Mouse (Mus musculus) central nervous system, embryonic 11.5 days (tissue): ENCODE measurements around the gene Tas2r131. TPM values are rescaled to one million over a fixed set of nuclear protein-coding genes. Genes with fewer than 3 reads are reported as not detected.

Experiments
- polyA plus RNA-seq: library from polyadenylated mRNA; depleted of rRNA; stranded (reverse); fragments of >200 nt; gene quantifications from 2 replicates; pipeline ENCODE4 v1.2.3, GENCODE M21; 2012; rRNA removed

Gene Tas2r131
- not detected in 2 replicates for polyA plus RNA-seq

GRCm38 (mm10) chr6:132957819-132958218 lies at the start of gene Tas2r131:
TSS of gene Tas2r131 (minus strand) at chr6:132957919.

GRCm38 (mm10) chr6:132980865-132981264 lies 23.1 kb upstream of the Tas2r131 start, which contains the start of gene Tas2r109:
TSS of gene Tas2r109 (minus strand) at chr6:132980965.

DNA sequence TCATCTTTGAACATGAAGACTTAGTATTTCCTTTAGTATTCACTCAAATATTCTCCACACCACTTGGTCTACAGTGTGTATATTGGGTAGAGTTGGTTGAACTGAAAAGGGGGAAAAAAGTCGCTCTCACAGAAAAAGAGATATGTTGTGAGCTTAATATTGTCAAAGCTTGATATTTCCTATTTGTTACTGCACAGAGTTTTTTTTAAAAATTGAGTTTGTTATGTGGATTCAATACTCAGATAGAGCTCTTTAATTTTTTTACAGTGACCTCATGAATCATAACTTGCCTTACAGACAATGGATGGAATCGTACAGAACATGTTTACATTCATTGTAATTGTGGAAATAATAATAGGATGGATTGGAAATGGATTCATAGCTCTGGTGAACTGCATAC lies 6.9 kb downstream of the Tas2r131 start, which contains the start of gene Tas2r129:
Tas2r129 (plus strand) TSS at position 301 of the 400 bp plus-strand sequence.

GRCm38 (mm10) chr6:132909351-132909750 lies 48.4 kb downstream of the Tas2r131 start, which contains the start of gene Tas2r125:
TSS of gene Tas2r125 (plus strand) at chr6:132909651.

Other genes with a start within 250 kb of the Tas2r131 start
- not detected in 2 replicates for gene Tas2r122, start 246.0 kb downstream of the Tas2r131 start, polyA plus RNA-seq
- gene Tas2r115, start 219.9 kb downstream of the Tas2r131 start, polyA plus RNA-seq = not detected in 2 replicates
- gene Tas2r124, start 203.2 kb downstream of the Tas2r131 start, polyA plus RNA-seq = not detected in 2 replicates
- not detected in 2 replicates for gene Tas2r102, start 195.8 kb downstream of the Tas2r131 start, polyA plus RNA-seq
- gene Tas2r136, start 179.8 kb downstream of the Tas2r131 start, polyA plus RNA-seq = not detected in 2 replicates
- gene Tas2r117, start 155.1 kb downstream of the Tas2r131 start, polyA plus RNA-seq = not detected in 2 replicates
- not detected in 2 replicates for gene Tas2r123, start 110.8 kb downstream of the Tas2r131 start, polyA plus RNA-seq
- not detected in 2 replicates for gene Tas2r116, start 102.5 kb downstream of the Tas2r131 start, polyA plus RNA-seq
- not detected in 2 replicates for gene Tas2r110, start 89.9 kb downstream of the Tas2r131 start, polyA plus RNA-seq
- not detected in 2 replicates for gene Tas2r113, start 64.9 kb downstream of the Tas2r131 start, polyA plus RNA-seq
- gene Tas2r125, start 48.3 kb downstream of the Tas2r131 start, polyA plus RNA-seq = not detected in 2 replicates
- gene Tas2r129, start 6.8 kb downstream of the Tas2r131 start, polyA plus RNA-seq = not detected in 2 replicates
- gene Tas2r109, start 23.0 kb upstream of the Tas2r131 start, polyA plus RNA-seq = not detected in 2 replicates
- not detected in 2 replicates for gene Tas2r103, start 79.2 kb upstream of the Tas2r131 start, polyA plus RNA-seq
- not detected in 2 replicates for gene Tas2r140, start 97.9 kb upstream of the Tas2r131 start, polyA plus RNA-seq
- 24.5 and 29.3 TPM in 2 replicates for gene Smim10l1, start 147.0 kb upstream of the Tas2r131 start, polyA plus RNA-seq